Mouse (Mus musculus) thymus, adult 2 months (tissue): Measurements from ENCODE around the gene Bri3bp. TPM values are rescaled to one million over a fixed set of nuclear protein-coding genes. Genes with fewer than 3 reads are reported as not detected.
"Not testable (repeated sequence)": the region's sequence is repeated elsewhere in the genome, so short reads cannot be mapped to it uniquely, and the experiment has no call there.

Source experiments
- DNase-seq: peaks from one replicate; pipeline ENCODE4 v3.0.0; 2021
- H3K27ac ChIP-seq: fragments of 200-500 bp; 2 replicates; pipeline ENCODE4 v1.5.1; 2012; ENCODE audit warnings: low read length, control low read depth; ENCODE audit not compliant: control insufficient read depth, insufficient read depth
- H3K27me3 ChIP-seq: fragments of 200-500 bp; 2 replicates; pipeline ENCODE4 v1.6.1; 2012; ENCODE audit warnings: mild to moderate bottlenecking, low read length, moderate library complexity, mixed read lengths; ENCODE audit not compliant: control insufficient read depth, insufficient read depth
- H3K36me3 ChIP-seq: fragments of 200-500 bp; 2 replicates; pipeline ENCODE4 v1.6.1; 2012; ENCODE audit warnings: mild to moderate bottlenecking, low read length, moderate library complexity; ENCODE audit not compliant: control insufficient read depth, insufficient read depth
- H3K4me1 ChIP-seq: fragments of 200-500 bp; replicated peaks from 2 replicates; pipeline ENCODE4 v1.6.1; 2012; ENCODE audit warnings: low read length; ENCODE audit not compliant: control insufficient read depth, insufficient read depth
- H3K4me3 ChIP-seq: fragments of 200-500 bp; 2 replicates; pipeline ENCODE4 v1.5.1; 2012; ENCODE audit warnings: mild to moderate bottlenecking, low read length, control low read depth, moderate library complexity; ENCODE audit not compliant: control insufficient read depth, insufficient read depth
- CTCF ChIP-seq: fragments of 200-500 bp; IDR thresholded peaks from 2 replicates; pipeline ENCODE4 v1.5.1; 2012; ENCODE audit warnings: mild to moderate bottlenecking, control low read depth, low read length, moderate library complexity, borderline replicate concordance; ENCODE audit not compliant: control insufficient read depth, poor library complexity, insufficient read depth; ENCODE audit errors: extremely low read depth
- POLR2A ChIP-seq: fragments of 200-500 bp; IDR thresholded peaks from 2 replicates; pipeline ENCODE4 v1.6.1; 2012; ENCODE audit warnings: mild to moderate bottlenecking, low read length, control low read depth, moderate library complexity; ENCODE audit not compliant: control insufficient read depth, poor library complexity, insufficient read depth; ENCODE audit errors: extremely low read depth
- WGBS: fragments of 180-500 bp; shearing (Covaris S2); methylation state at CpG from one replicate; pipeline ENCODE4 v1.1.7; 2018; 5-methylcytosine and 5-hydroxymethylcytosine counted together
- polyA plus RNA-seq: library from polyadenylated mRNA; depleted of rRNA; stranded (reverse); fragments of >200 nt; gene quantifications from 2 replicates; pipeline ENCODE4 v1.2.3, GENCODE M21; 2012

Bri3bp gene
- polyA plus RNA-seq, 1 experiment: 22.7 TPM

- Histone ChIP-seq H3K27me3 (no peaks in the 10 kb centered on the region), H3K27ac (no peak overlapping the region), H3K36me3 (no peaks in the 10 kb centered on the region; the same call in 1 of the 2 replicates), H3K4me3 (no peak overlapping the region), H3K4me1 (peaks cover 20% of the 10 kb centered on the region)
- DNase-seq: no peak
- TF ChIP-seq CTCF (no peak), POLR2A (no peak)
- 64% methylated on average over 20 of the region's 20 CpGs for WGBS
These were observed 31.8 kb upstream of the Bri3bp start for GRCm38 (mm10) chr5:125409348-125410090.

- H3K4me1 ChIP-seq: peaks cover 5% of the 10 kb centered on the region
- H3K27me3 ChIP-seq: no peaks in the 10 kb centered on the region
- H3K36me3 ChIP-seq: peaks cover 22% of the 10 kb centered on the region
- no peak for TF ChIP-seq CTCF
- TF ChIP-seq POLR2A: no peak
- WGBS: 72% methylated on average over 5 of the region's 5 CpGs
- peak; percentile 85 for DNase-seq
- H3K27ac ChIP-seq: no peak overlapping the region
- no peak overlapping the region for H3K4me3 ChIP-seq
These were observed 29.3 kb upstream of the Bri3bp start for GRCm38 (mm10) chr5:125411972-125412530.

- not testable (repeated sequence) for DNase-seq, H3K4me1 ChIP-seq, H3K27ac ChIP-seq, H3K4me3 ChIP-seq, H3K27me3 ChIP-seq
- WGBS: 91% methylated on average over 8 of the region's 8 CpGs
- peaks cover 26% of the 10 kb centered on the region for H3K36me3 ChIP-seq
These were observed 28.8 kb upstream of the Bri3bp start for GRCm38 (mm10) chr5:125412536-125412935.

GRCm38 (mm10) chr5:125413763-125414162 is 27.6 kb upstream of the Bri3bp start:
- H3K27ac ChIP-seq: no peak overlapping the region
- no peak overlapping the region for H3K4me3 ChIP-seq
- no peaks in the 10 kb centered on the region for H3K4me1 ChIP-seq
- peaks cover 26% of the 10 kb centered on the region for H3K36me3 ChIP-seq
- H3K27me3 ChIP-seq: no peaks in the 10 kb centered on the region
- no peak for DNase-seq
- no peak for TF ChIP-seq CTCF
- no peak for TF ChIP-seq POLR2A
- 93% methylated on average over 4 of the region's 4 CpGs for WGBS

GRCm38 (mm10) chr5:125416183-125416582 is 25.2 kb upstream of the Bri3bp start:
- Histone ChIP-seq H3K4me1 (no peaks in the 10 kb centered on the region), H3K36me3 (peaks cover 32% of the 10 kb centered on the region)
- TF ChIP-seq CTCF (no peak), POLR2A (no peak)

GRCm38 (mm10) chr5:125418636-125419035 is 22.7 kb upstream of the Bri3bp start:
- H3K27me3 ChIP-seq: no peaks in the 10 kb centered on the region
- no peak for DNase-seq
- peaks cover 32% of the 10 kb centered on the region for H3K36me3 ChIP-seq
- no peak overlapping the region for H3K4me3 ChIP-seq
- 94% methylated on average over 12 of the region's 12 CpGs for WGBS
- TF ChIP-seq CTCF: no peak
- no peak for TF ChIP-seq POLR2A
- H3K4me1 ChIP-seq: no peaks in the 10 kb centered on the region
- H3K27ac ChIP-seq: no peak overlapping the region

More at GRCm38 (mm10) chr5:125416183-125416582, 25.2 kb upstream of the Bri3bp start:
- no peak overlapping the region for H3K27ac ChIP-seq
- no peak for DNase-seq
- no peak overlapping the region for H3K4me3 ChIP-seq
- no peaks in the 10 kb centered on the region for H3K27me3 ChIP-seq
- WGBS: 91% methylated on average over 8 of the region's 8 CpGs
